Mouse (Mus musculus) limb, embryonic 14.5 days (tissue): ENCODE results near the gene Nr1i3. TPM values are rescaled to one million over a fixed set of nuclear protein-coding genes. Genes with fewer than 3 reads are reported as not detected.

Source experiments
- ATAC-seq: fragments of 200-750 bp; cut with Nextera tagmentation; 2 replicates; pipeline ENCODE4 v1.8.0; 2017; ENCODE audit warnings: low read depth, moderate number of reproducible peaks, moderate TSS enrichment; ENCODE audit not compliant: low FRiP score
- DNase-seq: peaks from one replicate; pipeline ENCODE4 v3.0.0-alpha.2; 2015; ENCODE audit warnings: low spot score
- H3K27ac ChIP-seq: fragments of 300-500 bp; sonication (generic); replicated peaks from 2 replicates; pipeline ENCODE4 v1.5.1; 2014; ENCODE audit warnings: low read depth, mild to moderate bottlenecking, low read length, moderate library complexity, mixed read lengths
- H3K27me3 ChIP-seq: fragments of 300-500 bp; sonication (generic); 2 replicates; pipeline ENCODE4 v1.6.1; 2014; ENCODE audit warnings: low read length, mixed read lengths; ENCODE audit not compliant: control insufficient read depth, insufficient read depth
- H3K36me3 ChIP-seq: fragments of 300-500 bp; sonication (generic); 2 replicates; pipeline ENCODE4 v1.6.1; 2014; ENCODE audit warnings: mild to moderate bottlenecking, low read length, moderate library complexity, mixed read lengths; ENCODE audit not compliant: control insufficient read depth, insufficient read depth
- H3K4me1 ChIP-seq: fragments of 300-500 bp; sonication (generic); 2 replicates; pipeline ENCODE4 v1.6.1; 2014; ENCODE audit warnings: antibody characterized with exemption, low read length, mixed read lengths; ENCODE audit not compliant: control insufficient read depth, insufficient read depth
- H3K4me2 ChIP-seq: fragments of 300-500 bp; sonication (generic); replicated peaks from 2 replicates; pipeline ENCODE4 v1.6.1; 2014; ENCODE audit warnings: low read depth, mild to moderate bottlenecking, low read length, moderate library complexity; ENCODE audit not compliant: severe bottlenecking
- H3K4me3 ChIP-seq: fragments of 300-500 bp; sonication (generic); replicated peaks from 2 replicates; pipeline ENCODE4 v1.5.1; 2014; ENCODE audit warnings: low read length
- H3K9ac ChIP-seq: fragments of 300-500 bp; sonication (generic); 2 replicates; pipeline ENCODE4 v1.6.1; 2014; ENCODE audit warnings: mild to moderate bottlenecking, low read depth, low read length, moderate library complexity; ENCODE audit not compliant: severe bottlenecking
- H3K9me3 ChIP-seq: fragments of 300-500 bp; sonication (generic); 2 replicates; pipeline ENCODE4 v1.6.1; 2016; ENCODE audit warnings: low read length; ENCODE audit not compliant: control insufficient read depth
- POLR2A ChIP-seq: fragments of 200-500 bp; IDR thresholded peaks from 2 replicates; pipeline ENCODE4 v1.8.0; 2012; ENCODE audit warnings: inconsistent platforms, mild to moderate bottlenecking, moderate library complexity, borderline replicate concordance; ENCODE audit not compliant: insufficient read depth, insufficient read length; ENCODE audit errors: extremely low read depth
- WGBS: fragments of 180-500 bp; shearing (Covaris S2); extraction: QIAGEN DNeasy Blood & Tissue Kit; methylation state at CpG from one replicate; pipeline ENCODE4 v1.1.7; 2014; 5-methylcytosine and 5-hydroxymethylcytosine counted together
- polyA plus RNA-seq, 2 experiments: library from polyadenylated mRNA; depleted of rRNA in 1 of 2; stranded (reverse) in 1 of 2; unstranded in 1 of 2; fragments of >200 nt; fragmentation: Nextera tagmentation in 1 of 2; extraction: Ambion mirVana in 1 of 2; gene quantifications; 2 replicates each; pipeline versions ENCODE4 v1.2.1 to v1.2.3; 2012 to 2014

The Nr1i3 gene
- polyA plus RNA-seq, 2 experiments, result 0.06 to 0.32 TPM

DNA sequence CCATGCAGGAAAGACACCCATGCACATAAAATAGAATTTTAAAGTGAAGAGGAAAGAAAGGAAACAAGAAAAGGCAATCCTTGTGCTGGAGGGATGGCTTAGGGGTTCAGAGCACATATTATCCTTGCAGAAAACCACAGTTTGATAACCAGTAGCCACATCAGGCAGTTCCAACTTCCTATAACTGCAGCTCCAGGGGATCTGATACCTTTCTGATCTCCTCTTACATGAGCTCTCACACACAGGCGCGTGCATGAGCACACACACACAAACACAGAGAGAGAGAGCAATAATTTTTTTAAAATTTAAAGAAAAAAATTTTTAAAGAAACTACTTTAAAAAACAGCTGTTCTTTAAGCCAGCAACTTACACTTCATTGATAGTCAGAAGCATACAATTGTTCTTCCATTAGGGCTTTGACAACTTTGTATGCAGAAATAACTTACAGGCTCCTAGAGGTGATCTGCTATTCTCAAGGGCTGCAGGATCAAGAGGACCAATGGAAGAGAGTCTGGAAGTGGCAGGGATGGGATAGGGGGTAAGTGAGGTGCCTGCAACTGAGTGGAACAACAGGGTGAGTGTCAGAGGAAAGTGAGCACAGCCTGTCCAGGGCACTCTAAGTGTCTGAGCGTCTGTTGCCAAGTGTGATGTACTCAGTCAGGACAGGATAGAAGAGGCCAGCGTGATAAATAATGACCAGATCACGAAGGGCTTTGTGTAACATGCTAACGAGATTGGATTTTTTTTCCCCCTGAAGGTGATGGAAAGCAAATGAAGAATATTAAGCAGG is 7.9 kb upstream of the Nr1i3 start:
- DNase-seq, result no peak
- H3K4me2 ChIP-seq, result no peak overlapping the region

DNA sequence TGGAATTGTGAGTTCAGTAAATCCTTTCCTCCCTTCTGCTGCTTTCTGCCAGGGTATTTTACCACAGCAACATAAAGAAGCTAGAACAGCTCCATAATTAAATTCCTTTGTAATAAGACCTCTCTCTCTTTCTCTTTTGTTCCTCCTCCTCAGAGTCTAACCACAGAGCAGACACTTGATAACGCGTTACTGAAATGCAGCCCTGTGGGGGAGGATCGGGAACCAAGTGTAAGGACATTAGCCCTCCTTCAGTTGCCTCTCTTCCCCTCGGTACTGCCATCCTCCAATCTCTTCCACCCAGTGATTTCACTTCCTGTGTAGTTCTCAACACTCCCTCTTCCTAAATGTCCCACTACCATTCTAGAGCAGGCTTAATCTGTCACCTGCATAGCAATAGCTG is 4.4 kb upstream of the Nr1i3 start:
- no peak overlapping the region for H3K27ac ChIP-seq
- no peak for TF ChIP-seq POLR2A
- DNase-seq, result no peak
- 26% methylated on average over 4 of the region's 4 CpGs for WGBS
- H3K4me2 ChIP-seq, result no peak overlapping the region
- no peak overlapping the region for H3K4me3 ChIP-seq
- H3K4me1 ChIP-seq, result no peaks in the 10 kb centered on the region
- no peak overlapping the region for H3K9ac ChIP-seq
- ATAC-seq, result no peak
- no peaks in the 10 kb centered on the region for H3K9me3 ChIP-seq
- no peaks in the 10 kb centered on the region for H3K27me3 ChIP-seq
- H3K36me3 ChIP-seq, result no peaks in the 10 kb centered on the region

More for the DNA sequence above, 7.9 kb upstream of the Nr1i3 start:
- Histone ChIP-seq H3K27me3 (no peaks in the 10 kb centered on the region), H3K4me1 (no peaks in the 10 kb centered on the region), H3K4me3 (no peak overlapping the region), H3K9ac (no peak overlapping the region), H3K27ac (no peak overlapping the region), H3K9me3 (no peaks in the 10 kb centered on the region), H3K36me3 (no peaks in the 10 kb centered on the region)
- ATAC-seq, result no peak
- no peak for TF ChIP-seq POLR2A
- 70% methylated on average over 6 of the region's 6 CpGs for WGBS

DNA sequence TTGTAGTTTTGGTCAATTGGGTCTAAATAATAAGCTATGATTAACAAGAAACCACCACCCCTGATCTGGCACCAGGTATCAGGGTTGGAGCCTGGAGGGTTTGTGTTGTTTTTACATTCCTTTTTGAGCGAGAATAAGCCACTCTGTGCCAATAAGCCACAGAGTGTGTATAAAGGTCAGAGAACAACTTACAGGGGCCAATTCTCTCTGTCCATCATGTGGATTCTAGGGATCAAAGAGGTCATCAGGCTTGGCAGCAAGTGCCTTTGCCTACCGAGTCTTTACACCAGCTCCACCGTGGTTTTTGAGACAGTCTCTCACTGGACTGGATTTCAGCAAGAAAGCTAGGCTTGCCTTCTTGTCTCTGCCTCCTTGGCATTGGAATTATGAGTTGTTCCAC is 916 bp upstream of the Nr1i3 start:
- no peaks in the 10 kb centered on the region for H3K27me3 ChIP-seq
- no peak overlapping the region for H3K4me3 ChIP-seq
- H3K36me3 ChIP-seq, result no peaks in the 10 kb centered on the region
- TF ChIP-seq POLR2A, result no peak
- ATAC-seq (no peak), DNase-seq (no peak)
- WGBS, result 62% methylated on average over 3 of the region's 3 CpGs
- no peaks in the 10 kb centered on the region for H3K9me3 ChIP-seq
- no peaks in the 10 kb centered on the region for H3K4me1 ChIP-seq
- H3K9ac ChIP-seq, result no peak overlapping the region
- no peak overlapping the region for H3K27ac ChIP-seq
- no peak overlapping the region for H3K4me2 ChIP-seq

DNA sequence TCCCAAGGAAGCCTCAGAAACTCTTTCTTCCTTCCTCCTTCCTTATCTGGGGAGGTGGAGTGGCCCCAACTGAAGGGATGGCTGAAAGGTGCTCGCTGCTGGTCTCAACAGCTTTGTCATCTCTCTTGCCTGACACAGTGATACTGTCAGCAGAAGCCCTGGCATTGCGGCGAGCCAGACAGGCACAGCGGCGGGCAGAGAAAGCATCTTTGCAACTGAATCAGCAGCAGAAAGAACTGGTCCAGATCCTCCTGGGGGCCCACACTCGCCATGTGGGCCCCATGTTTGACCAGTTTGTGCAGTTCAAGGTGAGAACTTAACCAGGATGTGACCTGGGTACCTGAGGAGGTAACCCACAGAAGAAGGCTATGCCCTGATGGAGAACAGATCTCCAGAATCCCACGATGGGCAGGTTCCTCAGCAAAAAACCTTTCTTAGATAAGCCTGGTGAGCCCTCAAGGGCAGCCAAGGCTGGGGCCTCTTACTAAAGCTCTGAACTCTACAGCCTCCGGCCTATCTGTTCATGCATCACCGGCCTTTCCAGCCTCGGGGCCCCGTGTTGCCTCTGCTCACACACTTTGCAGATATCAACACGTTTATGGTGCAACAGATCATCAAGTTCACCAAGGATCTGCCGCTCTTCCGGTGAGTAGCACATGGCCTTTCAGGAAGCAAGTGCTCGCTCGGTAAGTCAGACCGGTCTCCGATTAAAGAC is 2.6 kb downstream of the Nr1i3 start:
- no peak overlapping the region for H3K27ac ChIP-seq
- H3K27me3 ChIP-seq, result no peaks in the 10 kb centered on the region
- 87% methylated on average over 18 of the region's 18 CpGs for WGBS
- no peak for DNase-seq
- H3K9me3 ChIP-seq, result no peaks in the 10 kb centered on the region
- no peak overlapping the region for H3K9ac ChIP-seq
- no peak for TF ChIP-seq POLR2A
- ATAC-seq, result no peak
- H3K4me3 ChIP-seq, result no peak overlapping the region
- peaks cover 5% of the 10 kb centered on the region for H3K4me1 ChIP-seq
- no peak overlapping the region for H3K4me2 ChIP-seq
- H3K36me3 ChIP-seq, result peaks cover 16% of the 10 kb centered on the region

DNA sequence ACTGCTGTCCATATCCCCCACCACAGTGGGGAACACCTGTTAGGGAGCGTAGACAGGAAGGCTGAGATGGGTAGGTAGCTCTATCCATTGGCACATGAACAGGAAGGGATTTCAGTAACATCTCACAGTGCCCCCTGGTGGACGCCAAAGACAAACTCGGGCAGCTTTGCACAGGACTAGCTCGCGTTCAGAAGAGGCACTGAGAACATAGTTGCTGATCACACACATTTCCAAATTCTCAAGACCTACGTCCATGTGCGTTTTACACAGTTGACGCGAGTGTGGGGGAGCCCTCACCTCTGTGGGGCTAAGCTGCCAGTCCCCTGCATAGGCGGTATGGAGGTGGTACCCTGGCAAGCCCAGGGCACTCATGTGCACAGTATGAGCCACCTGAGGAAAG is 7.1 kb downstream of the Nr1i3 start:
- Histone ChIP-seq H3K4me1 (peaks cover 8% of the 10 kb centered on the region), H3K4me2 (peak overlapping the region; percentile 92), H3K27ac (no peak overlapping the region), H3K9me3 (no peaks in the 10 kb centered on the region), H3K4me3 (0 out of 2 replicates have a peak overlapping the region, but pooled peaks have one; percentile 57), H3K36me3 (peaks cover 16% of the 10 kb centered on the region), H3K9ac (no peak overlapping the region), H3K27me3 (no peaks in the 10 kb centered on the region)
- DNase-seq, result peak; percentile 81
- ATAC-seq, result no peak
- 9% methylated on average over 10 of the region's 10 CpGs for WGBS
- no peak for TF ChIP-seq POLR2A
